Mouse (Mus musculus) liver, embryonic 11.5 days (tissue): ENCODE data around the gene Map1a. TPM values are rescaled to one million over a fixed set of nuclear protein-coding genes. Genes with fewer than 3 reads are reported as not detected.
A peak's percentile ranks its signal among the peaks of the same experiment; 100 is the strongest.

ENCODE experiments used
- ATAC-seq: fragments of 200-750 bp; cut with Nextera tagmentation; replicated peaks from 2 replicates; pipeline ENCODE4 v1.8.0; 2017; ENCODE audit warnings: moderate number of reproducible peaks, mild to moderate bottlenecking, moderate TSS enrichment, moderate library complexity; ENCODE audit not compliant: low FRiP score
- DNase-seq: peaks from one replicate; pipeline ENCODE4 v3.0.0-alpha.2; 2017; ENCODE audit warnings: low spot score
- H3K27ac ChIP-seq: fragments of 300-500 bp; sonication (generic); 2 replicates; pipeline ENCODE4 v1.5.1; 2014; ENCODE audit warnings: mild to moderate bottlenecking, low read depth, low read length, control low read depth
- H3K27me3 ChIP-seq: fragments of 300-500 bp; sonication (generic); replicated peaks from 2 replicates; pipeline ENCODE4 v1.6.1; 2014; ENCODE audit warnings: low read length, mixed read lengths; ENCODE audit not compliant: control insufficient read depth, insufficient read depth
- H3K36me3 ChIP-seq: fragments of 300-500 bp; sonication (generic); 2 replicates; pipeline ENCODE4 v1.6.1; 2014; ENCODE audit warnings: mild to moderate bottlenecking, low read length, moderate library complexity, mixed read lengths; ENCODE audit not compliant: control insufficient read depth, insufficient read depth
- H3K4me1 ChIP-seq: fragments of 300-500 bp; sonication (generic); replicated peaks from 2 replicates; pipeline ENCODE4 v1.6.1; 2014; ENCODE audit warnings: low read length, mixed read lengths; ENCODE audit not compliant: control insufficient read depth, insufficient read depth
- H3K4me2 ChIP-seq: fragments of 300-500 bp; sonication (generic); 2 replicates; pipeline ENCODE4 v1.6.1; 2014; ENCODE audit warnings: mild to moderate bottlenecking, control low read depth, moderate library complexity
- H3K4me3 ChIP-seq: fragments of 300-500 bp; sonication (generic); 2 replicates; pipeline ENCODE4 v1.5.1; 2014; ENCODE audit warnings: low read depth, low read length, control low read depth
- H3K9ac ChIP-seq: fragments of 300-500 bp; sonication (generic); 2 replicates; pipeline ENCODE4 v1.6.1; 2014; ENCODE audit warnings: low read depth, low read length, control low read depth
- H3K9me3 ChIP-seq: fragments of 300-500 bp; sonication (generic); 2 replicates; pipeline ENCODE4 v1.6.1; 2016; ENCODE audit warnings: low read length, inconsistent platforms, mixed read lengths; ENCODE audit not compliant: control insufficient read depth
- WGBS: fragments of 180-500 bp; shearing (Covaris S2); extraction: QIAGEN DNeasy Blood & Tissue Kit; methylation state at CpG from one replicate; pipeline ENCODE4 v1.1.7; 2014; 5-methylcytosine and 5-hydroxymethylcytosine counted together
- polyA plus RNA-seq: library from polyadenylated mRNA; unstranded; fragments of >200 nt; fragmentation: Nextera tagmentation; extraction: Ambion mirVana; gene quantifications from 2 replicates; pipeline ENCODE4 v1.2.1, GENCODE M21; 2014

Map1a gene
- polyA plus RNA-seq, 1 experiment from 2014 or later = 1.5 TPM

DNA sequence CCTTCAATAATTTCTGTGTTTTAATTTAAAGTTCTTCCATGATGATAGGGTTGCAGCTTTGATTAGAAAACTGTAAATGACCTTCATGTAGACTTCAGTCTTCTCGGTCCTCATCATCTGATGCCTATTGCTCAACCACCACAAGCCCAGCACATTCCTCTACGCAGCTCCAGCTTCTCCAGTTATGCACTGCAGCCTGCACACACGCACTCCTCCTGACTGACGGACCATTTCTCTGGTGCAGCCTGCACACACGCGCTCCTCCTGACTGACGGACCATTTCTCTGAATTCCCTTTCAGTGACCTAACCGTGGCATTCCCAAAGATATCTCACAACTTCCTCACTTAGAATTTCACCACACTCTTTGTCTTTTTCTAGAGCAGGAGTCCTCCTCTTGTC is 63.8 kb downstream of the Map1a start:
- ATAC-seq = no peak
- 67% methylated on average over 8 of the region's 8 CpGs for WGBS
- Histone ChIP-seq H3K4me3 (no peak overlapping the region), H3K4me2 (no peak overlapping the region), H3K9ac (no peak overlapping the region), H3K36me3 (no peaks in the 10 kb centered on the region), H3K9me3 (no peaks in the 10 kb centered on the region), H3K27ac (no peak overlapping the region), H3K27me3 (peaks cover 19% of the 10 kb centered on the region), H3K4me1 (peaks cover 5% of the 10 kb centered on the region)
- DNase-seq = no peak

DNA sequence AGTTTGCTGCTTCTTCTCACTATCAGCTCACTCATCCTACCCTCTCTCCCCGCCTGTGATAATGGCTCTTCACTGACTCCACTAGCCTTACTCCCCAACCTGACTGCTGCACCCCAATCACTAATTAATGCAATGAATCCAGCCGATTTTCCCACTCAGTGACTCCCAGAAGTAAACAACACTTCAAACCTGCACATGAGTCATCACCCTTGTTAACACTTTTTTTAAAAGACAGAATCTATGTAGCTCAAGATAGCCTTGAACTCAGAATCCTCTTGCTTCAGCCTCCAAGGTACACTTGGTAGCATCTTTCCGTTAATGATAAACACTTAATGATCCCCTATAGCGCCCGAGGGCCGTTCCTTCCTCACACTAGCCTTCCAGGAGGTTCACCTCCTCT is 65.0 kb downstream of the Map1a start:
- no peaks in the 10 kb centered on the region for H3K36me3 ChIP-seq
- peak overlapping the region; percentile 97 for H3K4me2 ChIP-seq
- no peak overlapping the region for H3K27ac ChIP-seq
- H3K4me3 ChIP-seq = peak overlapping the region; percentile 71
- peaks cover 29% of the 10 kb centered on the region for H3K27me3 ChIP-seq
- H3K9me3 ChIP-seq = no peaks in the 10 kb centered on the region
- DNase-seq (no peak), ATAC-seq (0 out of 2 replicates have a peak, but pooled peaks have one; percentile 14)
- WGBS = 3% methylated on average over 6 of the region's 6 CpGs
- peak overlapping the region; percentile 74 for H3K9ac ChIP-seq
- H3K4me1 ChIP-seq = peaks cover 5% of the 10 kb centered on the region

DNA sequence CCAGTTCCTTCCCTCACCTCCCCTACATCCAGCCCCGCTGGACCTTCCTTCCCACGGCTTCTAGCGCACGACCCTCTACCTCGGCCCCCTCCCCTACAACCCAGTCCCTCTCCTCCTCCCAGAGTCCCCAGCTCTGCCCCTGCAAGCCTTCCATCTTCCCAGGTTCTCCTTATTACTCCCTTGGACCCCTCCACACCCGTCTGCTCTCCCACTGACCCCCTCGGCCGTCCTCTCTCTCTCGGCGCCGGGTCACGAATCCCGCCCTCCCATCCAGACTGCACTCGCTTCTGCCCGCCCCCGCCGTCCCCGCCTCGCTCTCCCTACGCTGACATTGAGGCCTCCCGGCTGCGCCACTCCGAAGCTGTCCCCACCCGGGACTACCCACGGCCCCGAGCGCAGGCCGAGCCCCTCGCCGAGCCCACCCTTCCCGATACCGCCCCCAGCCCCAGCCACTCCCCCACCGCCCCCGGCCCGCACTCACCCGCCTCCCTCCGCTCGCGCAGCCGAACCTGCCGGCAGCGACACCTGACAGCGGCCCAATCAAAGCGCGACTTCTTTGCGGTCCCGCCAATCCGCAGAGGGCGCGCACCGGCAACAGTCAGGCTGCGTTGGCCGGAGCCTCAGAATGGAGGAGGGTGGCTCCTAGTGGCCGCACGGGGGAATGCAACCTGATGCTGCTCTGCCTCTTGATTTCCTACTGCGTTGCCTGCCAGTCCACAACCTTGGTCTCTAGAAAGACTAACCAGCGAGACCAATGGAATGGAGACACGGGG is 65.6 kb downstream of the Map1a start, which contains the start of gene Ppip5k1:
TSS of gene Ppip5k1 (minus strand) at position 577 of the 773 bp plus-strand sequence.
- Histone ChIP-seq H3K4me2 (peak within 1 kb of the TSS; percentile 97), H3K4me1 (peaks cover 5% of the 10 kb centered on the region), H3K9me3 (no peaks in the 10 kb centered on the region), H3K27me3 (peaks cover 36% of the 10 kb centered on the region), H3K4me3 (peak within 1 kb of the TSS; percentile 71), H3K9ac (peak within 1 kb of the TSS; percentile 74), H3K36me3 (no peaks in the 10 kb centered on the region), H3K27ac (no peak within 1 kb of the TSS)
- DNase-seq (peak; percentile 95), ATAC-seq (peak; percentile 97)
- under 1% methylated on average over 58 of the region's 58 CpGs for WGBS

DNA sequence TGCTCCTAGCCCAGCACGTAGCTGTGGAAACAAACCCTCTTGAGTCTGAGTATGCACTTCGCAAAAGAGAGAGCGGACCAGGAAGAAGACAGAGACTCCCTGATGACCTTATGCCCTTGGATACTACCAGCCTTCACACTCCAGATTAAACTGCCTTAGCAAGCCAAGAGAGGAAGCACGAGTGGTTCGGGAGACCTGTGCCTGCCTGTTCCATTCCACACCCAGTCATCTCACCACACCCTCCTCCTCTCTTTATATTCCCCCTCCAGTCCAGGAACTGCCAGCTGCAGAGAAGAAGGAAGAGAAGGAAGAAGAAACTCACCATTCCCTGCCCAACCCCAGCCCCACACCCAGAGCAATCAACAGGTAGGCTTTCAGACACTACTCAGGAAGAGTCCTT is 68.1 kb downstream of the Map1a start, which contains the start of gene Ckmt1:
TSS of gene Ckmt1 (plus strand) at position 221 of the 400 bp plus-strand sequence.
- H3K27ac ChIP-seq = no peak within 1 kb of the TSS
- peak within 1 kb of the TSS; percentile 51 for H3K4me2 ChIP-seq
- 45% methylated on average over 5 of the region's 5 CpGs for WGBS
- no peak for DNase-seq
- peaks cover 39% of the 10 kb centered on the region for H3K27me3 ChIP-seq
- no peaks in the 10 kb centered on the region for H3K36me3 ChIP-seq
- no peak within 1 kb of the TSS for H3K9ac ChIP-seq
- H3K9me3 ChIP-seq = no peaks in the 10 kb centered on the region
- H3K4me1 ChIP-seq = peaks cover 5% of the 10 kb centered on the region
- peak within 1 kb of the TSS; percentile 17; the same call in 1 of the 2 replicates for H3K4me3 ChIP-seq
- ATAC-seq = no peak

DNA sequence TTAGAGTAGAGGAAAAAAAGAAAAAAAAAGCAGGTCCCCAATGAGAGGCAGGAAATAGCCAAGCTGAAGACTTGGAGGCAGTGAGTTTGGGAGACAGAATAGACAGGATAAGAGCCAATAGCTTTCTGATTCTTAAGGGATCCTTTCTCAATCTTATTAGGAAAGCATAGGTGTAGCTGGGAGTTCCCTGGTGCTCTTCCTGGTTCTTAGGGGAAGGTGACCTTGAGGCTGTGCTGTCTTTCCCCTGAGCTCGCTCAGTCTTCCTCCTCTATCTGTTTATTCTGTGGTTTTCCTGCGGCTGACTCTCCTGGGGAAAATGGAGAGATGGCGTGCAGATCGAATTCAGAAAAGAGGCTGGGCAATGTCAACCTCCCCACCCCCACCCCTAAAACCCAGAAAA is 68.6 kb downstream of the Map1a start:
- H3K27me3 ChIP-seq = peaks cover 39% of the 10 kb centered on the region
- DNase-seq = no peak
- no peak overlapping the region for H3K4me3 ChIP-seq
- WGBS = 0% methylated on average over 4 of the region's 4 CpGs
- peaks cover 5% of the 10 kb centered on the region for H3K4me1 ChIP-seq
- H3K9me3 ChIP-seq = no peaks in the 10 kb centered on the region
- no peak for ATAC-seq
- H3K36me3 ChIP-seq = no peaks in the 10 kb centered on the region
- H3K4me2 ChIP-seq = peak overlapping the region; percentile 51
- H3K27ac ChIP-seq = no peak overlapping the region
- H3K9ac ChIP-seq = no peak overlapping the region

DNA sequence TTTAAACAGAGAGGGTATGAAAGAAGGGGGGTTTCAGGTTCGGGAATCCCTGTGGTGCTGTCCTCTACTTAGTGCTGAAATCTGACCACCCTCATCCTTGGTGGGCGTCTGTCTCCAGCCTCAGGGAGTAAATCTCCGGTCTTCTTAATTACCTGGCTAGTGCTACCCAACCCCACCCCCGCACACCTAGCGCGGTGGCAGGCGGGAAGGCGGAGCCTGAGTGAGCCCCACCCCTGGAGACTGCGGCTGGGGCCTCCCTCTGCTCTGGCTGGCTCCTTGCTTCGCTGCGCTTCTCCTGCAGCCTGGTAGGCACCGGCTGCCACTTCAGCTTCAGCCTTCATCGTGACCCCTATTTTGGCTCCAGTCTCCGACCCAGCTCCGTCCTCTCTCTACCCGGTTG is 69.0 kb downstream of the Map1a start:
- peak overlapping the region; percentile 51 for H3K4me2 ChIP-seq

DNA sequence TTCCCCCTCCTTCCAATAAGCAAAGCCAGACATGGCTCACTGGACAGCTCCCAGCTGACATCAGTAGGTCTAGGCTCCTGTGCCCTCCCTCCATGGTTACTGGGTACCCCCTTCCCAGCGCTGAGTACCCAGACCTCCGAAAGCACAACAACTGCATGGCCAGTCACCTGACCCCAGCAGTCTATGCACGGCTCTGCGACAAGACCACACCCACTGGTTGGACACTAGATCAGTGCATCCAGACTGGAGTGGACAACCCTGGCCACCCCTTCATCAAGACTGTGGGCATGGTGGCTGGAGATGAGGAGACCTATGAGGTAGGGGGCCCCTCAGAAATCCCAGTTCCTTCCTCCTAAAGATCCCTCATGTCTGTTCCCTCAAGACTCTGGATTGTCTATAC is 70.1 kb downstream of the Map1a start:
- H3K9me3 ChIP-seq = no peaks in the 10 kb centered on the region
- no peak for DNase-seq
- H3K4me1 ChIP-seq = peaks cover 2% of the 10 kb centered on the region
- H3K36me3 ChIP-seq = no peaks in the 10 kb centered on the region
- peaks cover 39% of the 10 kb centered on the region for H3K27me3 ChIP-seq
- no peak for ATAC-seq
- H3K9ac ChIP-seq = no peak overlapping the region
- no peak overlapping the region for H3K4me2 ChIP-seq
- no peak overlapping the region for H3K4me3 ChIP-seq
- 53% methylated on average over 4 of the region's 4 CpGs for WGBS
- no peak overlapping the region for H3K27ac ChIP-seq

More for the DNA sequence above, 69.0 kb downstream of the Map1a start:
- Histone ChIP-seq H3K36me3 (no peaks in the 10 kb centered on the region), H3K9ac (no peak overlapping the region), H3K27ac (no peak overlapping the region), H3K27me3 (peaks cover 39% of the 10 kb centered on the region), H3K4me3 (peak overlapping the region; percentile 17; the same call in 1 of the 2 replicates), H3K4me1 (peaks cover 5% of the 10 kb centered on the region), H3K9me3 (no peaks in the 10 kb centered on the region)
- ATAC-seq (no peak), DNase-seq (peak; percentile 40)
- under 1% methylated on average over 16 of the region's 16 CpGs for WGBS
